Mouse (Mus musculus): ENCODE results near the gene Adamts6. TPM values are rescaled to one million over a fixed set of nuclear protein-coding genes. Genes with fewer than 3 reads are reported as not detected.
A peak's percentile ranks its signal among the peaks of the same experiment; 100 is the strongest.

Gene Adamts6
- polyA plus RNA-seq, 1 experiment from 2014 or later = 0.17 TPM

DNA sequence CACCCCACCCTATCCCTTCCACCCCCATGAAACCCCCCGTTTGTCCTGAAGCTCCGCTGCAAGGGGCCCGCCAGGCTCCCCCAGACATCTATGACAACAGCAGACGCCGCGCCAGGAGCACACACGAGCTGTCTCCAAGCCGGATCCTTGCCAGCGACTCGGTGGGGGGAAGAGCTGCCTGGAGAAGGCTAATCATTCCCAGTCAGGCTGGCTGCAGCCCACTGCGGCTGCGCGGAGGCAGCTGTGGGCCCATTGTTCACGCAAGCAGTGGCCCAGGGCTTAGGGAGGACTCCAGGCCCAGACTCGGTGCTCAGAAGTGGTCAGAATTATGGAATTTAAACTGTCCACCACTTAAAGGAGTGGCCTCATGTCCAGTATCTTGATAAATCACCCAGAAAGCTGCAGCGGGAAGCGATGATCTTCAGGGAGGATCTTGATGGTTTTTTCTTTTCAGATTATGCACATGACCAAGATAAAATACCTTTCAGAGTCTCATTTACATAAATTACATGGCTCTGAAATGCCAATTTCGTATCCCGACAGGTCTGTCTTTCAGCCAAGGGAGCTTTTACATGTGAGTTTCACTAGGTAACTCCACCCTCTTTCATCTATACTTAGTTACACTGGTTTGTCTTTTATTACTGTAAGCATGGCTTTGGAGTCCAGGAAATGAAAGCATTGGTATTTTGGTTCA lies 230.8 kb downstream of the Adamts6 start:
- H3K9me3 ChIP-seq (replicated peaks) = no peaks in the 10 kb centered on the region
- H3K9ac ChIP-seq = no peak overlapping the region
- 56% methylated on average over 19 of the region's 19 CpGs for WGBS (ENCODE audit: insufficient replicate concordance)
- no peaks in the 10 kb centered on the region for H3K27me3 ChIP-seq
- ATAC-seq (ENCODE audit: insufficient read depth) = peak; percentile 40; the same call in 1 of the 2 replicates
- no peaks in the 10 kb centered on the region for H3K4me1 ChIP-seq (replicated peaks)
- H3K36me3 ChIP-seq (replicated peaks) = no peaks in the 10 kb centered on the region
- no peak overlapping the region for H3K27ac ChIP-seq (replicated peaks)
- no peak overlapping the region for H3K4me3 ChIP-seq (replicated peaks)
- peak overlapping the region; percentile 41 for H3K4me2 ChIP-seq

DNA sequence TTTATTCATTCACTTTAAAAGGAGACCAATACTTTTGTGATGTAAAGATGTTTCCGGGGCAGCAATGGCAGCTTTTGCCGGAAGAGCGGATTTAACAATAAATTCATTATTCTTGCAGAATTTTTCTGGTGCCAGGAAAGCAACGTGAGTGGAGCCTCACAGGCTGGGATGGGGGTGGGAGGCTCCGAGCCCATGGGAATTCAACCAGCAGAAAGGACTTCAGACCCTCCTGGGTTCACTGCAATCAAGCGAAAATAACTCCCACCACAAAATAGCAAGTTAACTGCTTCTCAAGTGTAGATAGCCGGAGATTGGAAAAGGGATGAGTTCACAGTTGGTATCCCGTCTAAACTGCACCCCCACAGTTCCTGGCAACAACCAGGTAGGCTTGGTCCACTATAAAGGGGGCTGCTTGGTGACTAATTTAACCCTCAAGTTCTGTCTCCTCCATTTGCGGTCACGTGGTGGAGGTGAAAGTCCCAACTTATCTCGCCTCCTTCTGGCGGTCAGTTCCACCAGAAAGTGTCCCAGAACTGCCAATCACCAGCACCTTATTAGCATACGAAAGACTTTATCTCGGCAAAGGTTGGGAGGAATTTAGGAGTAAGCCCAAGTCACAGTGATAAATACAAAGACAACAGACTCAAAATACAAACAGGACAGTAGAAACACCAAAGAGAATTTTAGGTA lies 231.5 kb downstream of the Adamts6 start:
- no peak for ATAC-seq (ENCODE audit: insufficient read depth)
- no peaks in the 10 kb centered on the region for H3K9me3 ChIP-seq (replicated peaks)
- WGBS (ENCODE audit: insufficient replicate concordance) = 68% methylated on average over 14 of the region's 14 CpGs

DNA sequence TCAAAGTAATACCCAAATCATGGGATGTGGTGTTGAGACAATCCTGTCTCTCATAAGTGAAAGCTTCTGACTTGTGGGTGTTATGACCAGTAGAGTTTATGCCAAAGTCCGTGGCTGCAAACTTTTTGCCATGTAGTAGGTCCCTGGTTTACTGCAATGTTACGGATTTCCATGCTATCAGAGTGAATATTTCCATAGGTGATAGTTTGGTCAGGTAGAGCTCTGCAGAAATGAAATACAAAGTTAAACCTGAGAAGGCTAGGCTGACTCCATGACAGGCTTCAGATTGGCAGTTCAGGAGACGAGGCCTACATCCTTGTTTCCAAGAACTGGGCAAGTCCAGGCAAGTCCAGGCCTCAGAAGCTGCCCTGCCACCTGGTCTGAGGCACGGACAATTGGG lies 232.3 kb downstream of the Adamts6 start:
- H3K4me2 ChIP-seq = no peak overlapping the region
- H3K27ac ChIP-seq (replicated peaks) = no peak overlapping the region
- ATAC-seq (ENCODE audit: insufficient read depth) = no peak
- no peaks in the 10 kb centered on the region for H3K4me1 ChIP-seq (replicated peaks)
- no peaks in the 10 kb centered on the region for H3K27me3 ChIP-seq
- no peaks in the 10 kb centered on the region for H3K9me3 ChIP-seq (replicated peaks)
- no peaks in the 10 kb centered on the region for H3K36me3 ChIP-seq (replicated peaks)
- WGBS (ENCODE audit: insufficient replicate concordance) = 57% methylated on average over 4 of the region's 4 CpGs
- H3K9ac ChIP-seq = no peak overlapping the region
- no peak overlapping the region for H3K4me3 ChIP-seq (replicated peaks)

More for the DNA sequence above, 231.5 kb downstream of the Adamts6 start:
- Histone ChIP-seq H3K9ac (no peak overlapping the region), H3K27me3 (no peaks in the 10 kb centered on the region), H3K4me1 (replicated peaks) (no peaks in the 10 kb centered on the region), H3K4me2 (no peak overlapping the region), H3K27ac (replicated peaks) (no peak overlapping the region), H3K4me3 (replicated peaks) (no peak overlapping the region), H3K36me3 (replicated peaks) (no peaks in the 10 kb centered on the region)

DNA sequence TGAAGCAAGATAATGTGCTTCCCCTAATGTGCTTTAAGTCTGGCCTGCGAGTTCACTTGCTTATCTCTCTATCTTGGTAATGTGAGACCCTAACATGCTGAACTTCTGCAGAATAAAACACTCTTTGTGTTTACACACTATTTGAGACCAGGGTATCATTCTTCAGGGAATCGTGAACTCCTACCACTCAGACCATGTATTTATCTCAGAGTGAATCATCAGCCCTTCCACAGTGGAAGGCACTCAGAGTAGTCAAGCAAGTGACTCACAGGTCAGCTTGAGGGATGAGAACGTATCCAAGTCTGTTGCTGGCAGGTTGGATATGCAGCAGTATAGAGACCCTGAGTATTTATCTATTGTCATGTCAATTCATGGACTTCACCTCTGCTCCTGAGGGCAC lies 232.8 kb downstream of the Adamts6 start:
- WGBS (ENCODE audit: insufficient replicate concordance) = 46% methylated on average over 3 of the region's 3 CpGs

DNA sequence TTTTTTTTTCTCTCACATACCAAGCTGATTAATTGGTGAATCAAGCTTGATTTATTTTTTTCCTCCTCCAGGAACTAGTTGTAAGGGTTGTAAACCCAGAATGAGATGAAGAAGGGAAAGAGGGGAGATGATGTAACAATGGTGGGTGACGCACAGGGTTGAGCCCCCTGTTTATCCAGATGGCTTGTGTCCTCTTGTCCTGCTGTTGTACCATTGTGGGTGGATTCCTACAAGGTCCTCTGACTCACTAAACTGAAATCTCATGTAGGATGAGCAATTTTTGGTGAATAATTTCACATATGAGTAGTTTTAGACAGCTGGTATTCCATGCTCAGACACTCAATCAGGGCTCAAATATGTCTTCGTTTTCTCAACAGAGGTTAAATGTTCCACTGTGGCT lies 233.9 kb downstream of the Adamts6 start:
- Histone ChIP-seq H3K9ac (no peak overlapping the region), H3K4me2 (no peak overlapping the region), H3K9me3 (replicated peaks) (no peaks in the 10 kb centered on the region), H3K4me1 (replicated peaks) (no peaks in the 10 kb centered on the region), H3K4me3 (replicated peaks) (no peak overlapping the region), H3K27ac (replicated peaks) (no peak overlapping the region), H3K36me3 (replicated peaks) (no peaks in the 10 kb centered on the region), H3K27me3 (no peaks in the 10 kb centered on the region)
- ATAC-seq (ENCODE audit: insufficient read depth) = no peak
- WGBS (ENCODE audit: insufficient replicate concordance) = 61% methylated on average over 2 of the region's 2 CpGs

More for the DNA sequence above, 232.8 kb downstream of the Adamts6 start:
- Histone ChIP-seq H3K27me3 (no peaks in the 10 kb centered on the region), H3K36me3 (replicated peaks) (no peaks in the 10 kb centered on the region), H3K4me2 (no peak overlapping the region), H3K9ac (no peak overlapping the region), H3K9me3 (replicated peaks) (no peaks in the 10 kb centered on the region), H3K4me3 (replicated peaks) (no peak overlapping the region), H3K4me1 (replicated peaks) (no peaks in the 10 kb centered on the region), H3K27ac (replicated peaks) (no peak overlapping the region)
- no peak for ATAC-seq (ENCODE audit: insufficient read depth)

DNA sequence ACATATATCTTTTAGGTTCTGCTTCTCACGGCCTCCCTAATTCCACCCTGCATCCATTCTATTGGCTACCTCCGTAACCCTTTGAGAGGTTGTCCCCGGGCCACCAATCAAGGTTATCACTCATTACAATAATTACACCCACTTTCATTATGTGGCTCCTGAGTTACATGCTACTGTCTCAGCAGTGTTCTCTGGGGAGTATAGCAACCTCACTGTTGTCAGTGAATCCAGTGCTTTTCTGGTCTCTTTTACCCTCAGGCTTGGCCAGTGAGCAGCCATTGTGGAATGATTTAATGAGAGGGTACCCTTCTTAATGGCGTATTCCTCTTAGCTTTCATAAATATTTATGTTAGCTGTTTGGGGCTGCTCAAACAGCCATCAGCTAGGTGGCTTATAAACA lies 238.0 kb downstream of the Adamts6 start:
- H3K4me2 ChIP-seq = no peak overlapping the region
- H3K4me1 ChIP-seq (replicated peaks) = no peaks in the 10 kb centered on the region
- WGBS (ENCODE audit: insufficient replicate concordance) = 71% methylated on average over 4 of the region's 4 CpGs
- no peaks in the 10 kb centered on the region for H3K9me3 ChIP-seq (replicated peaks)
- H3K27me3 ChIP-seq = no peaks in the 10 kb centered on the region
- H3K27ac ChIP-seq (replicated peaks) = no peak overlapping the region
- no peaks in the 10 kb centered on the region for H3K36me3 ChIP-seq (replicated peaks)
- no peak overlapping the region for H3K4me3 ChIP-seq (replicated peaks)
- no peak overlapping the region for H3K9ac ChIP-seq
- ATAC-seq (ENCODE audit: insufficient read depth) = no peak

DNA sequence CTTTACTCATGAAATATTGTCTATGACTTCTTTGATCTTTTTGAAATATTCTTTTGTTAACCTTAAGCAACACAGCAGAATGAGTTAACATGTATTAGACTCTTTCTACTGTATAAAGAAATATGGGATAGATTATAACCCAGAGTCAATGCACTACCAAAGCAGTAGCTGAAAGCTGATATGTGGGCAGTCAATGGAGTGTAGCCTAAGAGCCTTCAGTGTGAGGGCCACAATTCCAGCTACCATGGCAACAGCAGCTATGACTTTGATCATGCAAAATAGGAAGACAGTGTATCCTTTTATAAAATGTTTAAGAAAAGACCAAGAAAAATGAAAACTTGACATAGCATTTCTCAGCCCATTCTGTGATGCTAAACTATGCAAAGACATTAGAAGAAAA lies 241.6 kb downstream of the Adamts6 start:
- no peak overlapping the region for H3K27ac ChIP-seq (replicated peaks)
- H3K4me1 ChIP-seq (replicated peaks) = no peaks in the 10 kb centered on the region
- no peaks in the 10 kb centered on the region for H3K9me3 ChIP-seq (replicated peaks)
- no peak overlapping the region for H3K9ac ChIP-seq
- no peaks in the 10 kb centered on the region for H3K36me3 ChIP-seq (replicated peaks)
- ATAC-seq (ENCODE audit: insufficient read depth) = no peak
- no peak overlapping the region for H3K4me2 ChIP-seq
- H3K27me3 ChIP-seq = no peaks in the 10 kb centered on the region
- H3K4me3 ChIP-seq (replicated peaks) = no peak overlapping the region

DNA sequence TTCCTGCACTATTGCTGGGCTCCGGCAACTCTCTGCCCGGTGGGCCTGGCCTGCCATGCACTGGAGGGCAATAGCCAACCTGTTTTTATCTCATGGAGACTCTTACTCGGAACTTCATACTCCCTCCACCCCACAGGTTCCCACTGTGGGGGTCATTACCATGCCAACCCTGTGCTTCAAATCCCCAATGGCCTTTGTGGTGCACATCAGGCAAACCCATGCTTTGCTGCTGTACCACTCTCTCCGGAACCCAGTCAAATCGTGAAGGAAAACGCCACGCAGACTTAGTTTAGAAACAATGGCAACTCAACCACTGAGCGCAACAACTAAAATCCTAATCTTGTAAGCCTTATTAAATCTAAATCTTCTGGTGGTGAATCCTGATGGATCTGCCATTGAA lies 244.2 kb downstream of the Adamts6 start:
- no peak for ATAC-seq (ENCODE audit: insufficient read depth)
- 75% methylated on average over 8 of the region's 8 CpGs for WGBS (ENCODE audit: insufficient replicate concordance)
- H3K4me3 ChIP-seq (replicated peaks) = no peak overlapping the region
- H3K9me3 ChIP-seq (replicated peaks) = no peaks in the 10 kb centered on the region
- no peaks in the 10 kb centered on the region for H3K36me3 ChIP-seq (replicated peaks)
- no peaks in the 10 kb centered on the region for H3K27me3 ChIP-seq
- no peak overlapping the region for H3K9ac ChIP-seq
- H3K4me1 ChIP-seq (replicated peaks) = no peaks in the 10 kb centered on the region
- H3K27ac ChIP-seq (replicated peaks) = no peak overlapping the region
- H3K4me2 ChIP-seq = no peak overlapping the region

DNA sequence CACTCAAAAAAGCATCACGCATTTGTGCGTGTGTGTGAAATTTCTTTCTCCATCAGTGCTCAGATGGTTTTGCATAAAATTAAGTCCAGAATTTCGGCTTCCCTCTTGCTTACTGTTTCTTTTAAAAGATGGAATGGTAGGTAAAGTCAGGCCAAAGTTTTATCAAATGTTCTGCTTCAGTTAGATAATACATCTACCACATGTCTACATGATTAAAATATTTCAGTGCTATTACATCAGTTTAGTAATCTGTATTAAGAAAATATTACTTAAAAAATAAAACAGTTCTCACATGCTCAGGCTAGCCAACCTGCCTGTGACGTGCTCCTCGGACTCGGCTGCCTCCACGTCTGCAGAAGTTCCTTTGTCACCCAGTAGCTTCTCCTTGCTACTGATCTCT lies 245.1 kb downstream of the Adamts6 start:
- WGBS (ENCODE audit: insufficient replicate concordance) = 77% methylated on average over 7 of the region's 7 CpGs
- H3K9ac ChIP-seq = no peak overlapping the region
- H3K36me3 ChIP-seq (replicated peaks) = no peaks in the 10 kb centered on the region
- H3K4me1 ChIP-seq (replicated peaks) = no peaks in the 10 kb centered on the region
- H3K27ac ChIP-seq (replicated peaks) = no peak overlapping the region
- H3K27me3 ChIP-seq = no peaks in the 10 kb centered on the region
- H3K4me3 ChIP-seq (replicated peaks) = no peak overlapping the region
- ATAC-seq (ENCODE audit: insufficient read depth) = no peak
- no peaks in the 10 kb centered on the region for H3K9me3 ChIP-seq (replicated peaks)
- H3K4me2 ChIP-seq = no peak overlapping the region

DNA sequence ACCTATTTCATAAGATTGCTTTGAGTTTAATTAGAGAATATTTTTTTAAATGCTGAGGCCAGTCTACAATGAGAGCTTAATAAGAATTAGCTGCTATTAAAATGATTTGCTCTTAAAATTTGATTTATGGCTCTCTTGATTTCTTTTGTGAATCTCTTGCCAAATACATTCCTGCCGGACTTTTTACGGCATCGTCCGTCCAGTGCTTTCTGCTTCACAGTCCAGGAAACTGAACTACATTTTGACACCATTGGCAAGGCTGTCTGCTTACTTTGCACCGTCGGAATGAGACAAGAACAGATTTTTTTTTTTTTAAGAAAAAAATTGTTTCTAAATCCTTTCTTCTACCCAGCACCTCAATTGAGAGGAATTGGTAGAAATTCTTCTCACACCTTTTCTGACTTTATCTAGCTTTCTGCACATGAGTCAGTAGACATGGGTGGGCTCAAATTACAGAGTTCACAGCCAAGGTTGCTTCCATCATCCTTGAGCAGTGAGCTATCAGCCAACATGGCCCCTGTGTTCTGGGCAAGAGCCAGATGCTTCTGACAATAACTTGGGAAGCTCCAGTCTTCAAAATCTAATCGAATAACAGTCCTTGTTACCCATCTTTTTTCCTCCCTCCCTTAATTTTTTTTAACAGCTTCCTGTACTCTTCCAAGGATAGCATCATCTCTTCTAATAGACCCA lies 246.3 kb downstream of the Adamts6 start:
- no peak overlapping the region for H3K9ac ChIP-seq
- no peak overlapping the region for H3K27ac ChIP-seq (replicated peaks)
- H3K27me3 ChIP-seq = no peaks in the 10 kb centered on the region
- H3K4me2 ChIP-seq = no peak overlapping the region
- H3K9me3 ChIP-seq (replicated peaks) = no peaks in the 10 kb centered on the region
- no peak overlapping the region for H3K4me3 ChIP-seq (replicated peaks)
- no peaks in the 10 kb centered on the region for H3K36me3 ChIP-seq (replicated peaks)
- no peaks in the 10 kb centered on the region for H3K4me1 ChIP-seq (replicated peaks)
- 71% methylated on average over 7 of the region's 7 CpGs for WGBS (ENCODE audit: insufficient replicate concordance)
- ATAC-seq (ENCODE audit: insufficient read depth) = no peak

DNA sequence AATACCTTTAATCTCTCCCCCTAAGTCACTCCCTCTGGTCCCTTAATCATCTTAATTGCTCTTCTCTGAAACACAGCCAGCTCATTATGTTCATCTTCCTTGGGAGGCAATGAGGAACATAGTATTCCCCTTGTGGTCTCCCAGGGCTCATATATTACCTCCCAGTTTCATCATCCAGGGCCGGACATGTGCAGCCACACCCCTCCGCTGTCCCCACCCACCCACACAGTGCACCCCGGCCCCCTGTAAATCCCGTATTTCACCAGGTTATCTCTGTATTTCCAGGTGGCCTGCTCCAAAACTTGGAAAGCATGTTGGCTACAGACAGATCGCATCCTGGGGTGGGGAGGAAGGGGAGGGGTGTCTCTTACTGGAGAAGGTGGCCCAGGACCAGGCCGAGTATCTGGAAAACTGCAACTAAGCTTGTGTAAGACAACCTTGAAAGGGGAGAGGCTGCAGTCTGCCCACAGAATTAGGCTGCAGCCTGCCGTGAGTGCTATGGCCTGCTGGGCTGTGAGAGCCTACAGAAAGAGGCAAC lies 253.3 kb downstream of the Adamts6 start:
- no peaks in the 10 kb centered on the region for H3K36me3 ChIP-seq (replicated peaks)
- no peaks in the 10 kb centered on the region for H3K9me3 ChIP-seq (replicated peaks)
- H3K4me3 ChIP-seq (replicated peaks) = no peak overlapping the region
- 55% methylated on average over 7 of the region's 7 CpGs for WGBS (ENCODE audit: insufficient replicate concordance)
- no peak overlapping the region for H3K9ac ChIP-seq
- no peaks in the 10 kb centered on the region for H3K27me3 ChIP-seq
- no peaks in the 10 kb centered on the region for H3K4me1 ChIP-seq (replicated peaks)
- H3K27ac ChIP-seq (replicated peaks) = no peak overlapping the region
- no peak overlapping the region for H3K4me2 ChIP-seq
- ATAC-seq (ENCODE audit: insufficient read depth) = no peak
